Mouse (Mus musculus): Measurements from ENCODE around the gene Unc45a.

Unc45a gene

DNA sequence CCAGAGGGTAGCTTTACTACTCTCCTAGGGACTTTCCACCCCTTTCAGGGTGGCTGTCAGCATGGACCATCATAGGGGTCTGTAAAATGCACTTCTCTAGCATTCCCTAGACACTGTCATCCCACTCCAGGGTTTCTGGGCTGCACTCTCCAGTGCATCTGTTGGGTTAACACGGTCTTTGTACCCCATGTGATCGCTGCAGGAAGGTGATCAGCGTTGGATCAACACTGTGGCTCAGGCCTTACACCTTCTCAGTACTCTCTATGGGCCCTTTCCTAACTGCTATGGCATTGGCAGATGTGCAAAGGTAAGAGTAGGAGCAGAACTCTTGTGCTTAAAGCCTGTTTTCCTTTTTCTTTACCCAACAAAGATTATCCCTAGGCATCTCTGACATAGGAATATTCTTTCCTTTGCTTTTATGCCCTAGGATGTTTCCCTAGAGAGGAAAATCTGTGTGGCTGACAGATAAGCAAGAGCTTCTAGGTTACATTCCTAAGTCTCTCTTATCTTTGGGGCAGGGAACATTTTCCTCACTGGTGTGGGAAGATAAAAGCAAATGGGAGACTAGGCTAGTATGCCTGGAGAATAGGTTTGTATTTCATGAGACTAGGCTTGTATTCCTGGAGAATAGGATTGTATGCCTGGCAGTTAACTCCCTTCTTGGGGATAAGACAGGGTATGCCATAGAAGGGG lies 57.4 kb downstream of the Unc45a start:
- DNase-seq (ENCODE audit: low spot score), result no peak

DNA sequence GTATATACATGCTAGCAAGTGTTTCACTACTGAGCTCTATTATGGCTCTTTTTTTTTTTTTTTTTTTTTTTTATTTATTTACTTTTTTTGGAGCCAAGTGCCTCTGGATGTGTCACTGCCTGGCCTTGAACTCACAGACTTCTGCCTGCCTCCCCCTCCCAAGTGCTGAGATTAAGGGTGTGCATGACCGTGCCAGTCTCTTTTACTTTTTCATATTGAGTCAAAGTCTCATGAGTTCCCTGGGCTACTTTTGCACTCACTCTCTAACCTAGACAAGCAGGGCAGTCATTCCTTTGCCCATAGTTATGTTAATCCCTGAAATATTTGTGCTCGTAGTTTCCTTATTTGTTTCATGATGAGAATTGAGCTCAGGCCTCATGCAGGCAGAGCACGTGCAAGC lies 59.2 kb downstream of the Unc45a start:
- no peak for DNase-seq (ENCODE audit: low spot score)

DNA sequence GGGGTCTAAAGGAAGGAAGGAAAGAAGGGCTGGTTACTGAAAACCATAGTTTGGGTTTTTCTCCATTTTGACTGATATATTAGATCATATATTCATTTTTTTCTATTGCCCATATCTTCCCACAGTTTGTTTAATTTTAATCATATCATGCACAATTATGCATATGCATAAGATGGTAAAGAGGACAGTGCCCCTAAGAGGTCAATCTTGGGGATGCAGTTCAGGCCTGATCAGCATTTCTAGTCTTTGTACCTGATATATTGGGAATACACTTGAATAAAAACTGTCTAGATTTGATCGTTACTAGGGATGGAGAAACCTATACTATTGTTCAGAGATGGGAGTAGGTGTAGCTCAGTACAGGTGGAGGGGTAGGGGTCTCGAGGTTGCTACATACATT lies 59.8 kb downstream of the Unc45a start:
- no peak for DNase-seq (ENCODE audit: low spot score)

DNA sequence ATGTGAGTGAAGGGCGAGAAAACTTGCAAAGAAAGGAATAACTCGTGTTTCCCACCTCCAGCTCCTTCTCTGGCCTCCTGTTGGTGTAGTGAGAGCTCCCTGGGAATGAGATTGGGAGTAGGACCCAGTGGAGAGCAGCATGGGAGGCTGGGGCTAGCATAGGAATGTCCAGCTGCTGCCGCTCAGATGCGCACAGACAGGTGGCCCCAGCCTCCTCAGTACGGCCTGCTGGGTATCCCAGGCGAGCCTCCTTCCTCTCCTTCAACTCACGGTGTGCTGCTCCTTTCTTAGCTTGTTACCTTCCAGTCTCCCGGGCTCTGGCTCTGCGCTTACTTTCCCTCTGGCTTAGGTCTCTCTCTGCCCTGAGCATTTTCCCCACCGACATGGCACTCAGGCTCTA lies 60.8 kb downstream of the Unc45a start:
- DNase-seq (ENCODE audit: low spot score), result no peak

DNA sequence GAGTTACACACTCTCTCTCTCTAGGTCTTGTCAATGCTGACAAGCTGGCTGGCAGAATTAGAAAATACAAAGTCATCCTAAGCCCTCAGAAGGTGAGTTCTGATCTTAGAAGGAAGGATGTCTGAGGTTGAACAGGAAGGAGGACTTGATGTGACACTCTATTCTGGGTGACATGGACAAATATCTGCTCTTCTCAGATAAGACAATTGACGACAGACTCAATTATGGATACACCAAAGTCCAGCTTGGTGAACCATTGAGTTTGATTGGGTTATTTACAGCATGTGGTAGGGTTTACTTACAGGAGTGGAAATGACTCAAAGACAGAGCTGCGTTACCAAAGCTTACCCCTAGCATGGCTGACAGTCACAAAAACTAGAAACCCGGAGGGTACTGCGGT lies 64.4 kb downstream of the Unc45a start:
- no peak for DNase-seq (ENCODE audit: low spot score)

Data from ovary, postnatal 14 days (tissue).